Mouse (Mus musculus): ENCODE results near the gene 9130230L23Rik. TPM values are rescaled to one million over a fixed set of nuclear protein-coding genes. Genes with fewer than 3 reads are reported as not detected.

9130230L23Rik gene
- polyA plus RNA-seq, 1 experiment from 2014 or later, result not detected

GRCm38 (mm10) chr5:65963291-65963690 is 40.8 kb downstream of the 9130230L23Rik start:
- 93% methylated on average over 5 of the region's 5 CpGs for WGBS
- Histone ChIP-seq H3K36me3 (ENCODE audit: control insufficient read depth, insufficient read depth, low read length) (no peaks in the 10 kb centered on the region), H3K27me3 (replicated peaks; ENCODE audit: control insufficient read depth, insufficient read depth, low read length) (no peaks in the 10 kb centered on the region), H3K4me1 (ENCODE audit: control insufficient read depth, insufficient read depth, low read length) (no peaks in the 10 kb centered on the region), H3K4me2 (ENCODE audit: low read length) (no peak overlapping the region), H3K4me3 (ENCODE audit: low read depth, low read length) (no peak overlapping the region), H3K9ac (ENCODE audit: low read length) (no peak overlapping the region), H3K9me3 (replicated peaks; ENCODE audit: control insufficient read depth, low read length) (no peaks in the 10 kb centered on the region), H3K27ac (ENCODE audit: low read depth, low read length) (no peak overlapping the region)
- DNase-seq (ENCODE audit: low spot score), result no peak
- no peak for ATAC-seq

GRCm38 (mm10) chr5:65960597-65960950 is 43.5 kb downstream of the 9130230L23Rik start:
- no peak overlapping the region for H3K9ac ChIP-seq (ENCODE audit: low read length)
- WGBS, result 95% methylated on average over 11 of the region's 11 CpGs
- no peak for DNase-seq (ENCODE audit: low spot score)
- no peak overlapping the region for H3K4me2 ChIP-seq (ENCODE audit: low read length)
- H3K36me3 ChIP-seq (ENCODE audit: control insufficient read depth, insufficient read depth, low read length), result no peaks in the 10 kb centered on the region
- H3K4me3 ChIP-seq (ENCODE audit: low read depth, low read length), result no peak overlapping the region
- H3K9me3 ChIP-seq (replicated peaks; ENCODE audit: control insufficient read depth, low read length), result no peaks in the 10 kb centered on the region
- no peak overlapping the region for H3K27ac ChIP-seq (ENCODE audit: low read depth, low read length)
- no peaks in the 10 kb centered on the region for H3K27me3 ChIP-seq (replicated peaks; ENCODE audit: control insufficient read depth, insufficient read depth, low read length)
- ATAC-seq, result no peak
- no peaks in the 10 kb centered on the region for H3K4me1 ChIP-seq (ENCODE audit: control insufficient read depth, insufficient read depth, low read length)

GRCm38 (mm10) chr5:65959893-65960596 is 44.0 kb downstream of the 9130230L23Rik start:
- no peak for ATAC-seq
- H3K27me3 ChIP-seq (replicated peaks; ENCODE audit: control insufficient read depth, insufficient read depth, low read length), result no peaks in the 10 kb centered on the region
- no peak overlapping the region for H3K9ac ChIP-seq (ENCODE audit: low read length)
- H3K4me3 ChIP-seq (ENCODE audit: low read depth, low read length), result no peak overlapping the region
- H3K9me3 ChIP-seq (replicated peaks; ENCODE audit: control insufficient read depth, low read length), result no peaks in the 10 kb centered on the region
- no peak for DNase-seq (ENCODE audit: low spot score)
- no peaks in the 10 kb centered on the region for H3K36me3 ChIP-seq (ENCODE audit: control insufficient read depth, insufficient read depth, low read length)
- H3K4me1 ChIP-seq (ENCODE audit: control insufficient read depth, insufficient read depth, low read length), result no peaks in the 10 kb centered on the region
- no peak overlapping the region for H3K4me2 ChIP-seq (ENCODE audit: low read length)
- WGBS, result 80% methylated on average over 5 of the region's 5 CpGs
- no peak overlapping the region for H3K27ac ChIP-seq (ENCODE audit: low read depth, low read length)

- peak; percentile 79 for DNase-seq (ENCODE audit: low spot score)
- 4% methylated on average over 4 of the region's 4 CpGs for WGBS
- ATAC-seq, result no peak; the same call in 1 of the 2 replicates
These were observed 45.5 kb downstream of the 9130230L23Rik start for GRCm38 (mm10) chr5:65958597-65958996.

GRCm38 (mm10) chr5:65956144-65957008 is 47.7 kb downstream of the 9130230L23Rik start:
- Histone ChIP-seq H3K27ac (ENCODE audit: low read depth, low read length) (no peak overlapping the region), H3K4me1 (ENCODE audit: control insufficient read depth, insufficient read depth, low read length) (no peaks in the 10 kb centered on the region), H3K9ac (ENCODE audit: low read length) (no peak overlapping the region), H3K4me3 (ENCODE audit: low read depth, low read length) (peak overlapping the region; percentile 15; the same call in 1 of the 2 replicates), H3K27me3 (replicated peaks; ENCODE audit: control insufficient read depth, insufficient read depth, low read length) (no peaks in the 10 kb centered on the region), H3K4me2 (ENCODE audit: low read length) (peak overlapping the region; percentile 36; the same call in 1 of the 2 replicates), H3K9me3 (replicated peaks; ENCODE audit: control insufficient read depth, low read length) (no peaks in the 10 kb centered on the region), H3K36me3 (ENCODE audit: control insufficient read depth, insufficient read depth, low read length) (no peaks in the 10 kb centered on the region)
- 82% methylated on average over 9 of the region's 9 CpGs for WGBS
- no peak for DNase-seq (ENCODE audit: low spot score)
- no peak for ATAC-seq

More at GRCm38 (mm10) chr5:65958597-65958996, 45.5 kb downstream of the 9130230L23Rik start:
- no peaks in the 10 kb centered on the region for H3K4me1 ChIP-seq (ENCODE audit: control insufficient read depth, insufficient read depth, low read length)
- H3K27ac ChIP-seq (ENCODE audit: low read depth, low read length), result no peak overlapping the region
- no peak overlapping the region for H3K4me2 ChIP-seq (ENCODE audit: low read length)
- H3K4me3 ChIP-seq (ENCODE audit: low read depth, low read length), result no peak overlapping the region
- no peaks in the 10 kb centered on the region for H3K27me3 ChIP-seq (replicated peaks; ENCODE audit: control insufficient read depth, insufficient read depth, low read length)
- no peaks in the 10 kb centered on the region for H3K9me3 ChIP-seq (replicated peaks; ENCODE audit: control insufficient read depth, low read length)
- no peak overlapping the region for H3K9ac ChIP-seq (ENCODE audit: low read length)
- H3K36me3 ChIP-seq (ENCODE audit: control insufficient read depth, insufficient read depth, low read length), result no peaks in the 10 kb centered on the region

GRCm38 (mm10) chr5:65955343-65956143 is 48.5 kb downstream of the 9130230L23Rik start:
- H3K4me3 ChIP-seq (ENCODE audit: low read depth, low read length), result peak overlapping the region; percentile 15; the same call in 1 of the 2 replicates
- DNase-seq (ENCODE audit: low spot score), result peak; percentile 75

GRCm38 (mm10) chr5:65954130-65955080 is 49.7 kb downstream of the 9130230L23Rik start:
- H3K9me3 ChIP-seq (replicated peaks; ENCODE audit: control insufficient read depth, low read length), result no peaks in the 10 kb centered on the region
- no peak overlapping the region for H3K4me3 ChIP-seq (ENCODE audit: low read depth, low read length)
- DNase-seq (ENCODE audit: low spot score), result no peak
- H3K27me3 ChIP-seq (replicated peaks; ENCODE audit: control insufficient read depth, insufficient read depth, low read length), result no peaks in the 10 kb centered on the region
- no peak overlapping the region for H3K4me2 ChIP-seq (ENCODE audit: low read length)
- no peak overlapping the region for H3K9ac ChIP-seq (ENCODE audit: low read length)
- H3K4me1 ChIP-seq (ENCODE audit: control insufficient read depth, insufficient read depth, low read length), result peaks cover 4% of the 10 kb centered on the region
- no peak for ATAC-seq
- H3K36me3 ChIP-seq (ENCODE audit: control insufficient read depth, insufficient read depth, low read length), result no peaks in the 10 kb centered on the region
- WGBS, result 91% methylated on average over 16 of the region's 16 CpGs
- H3K27ac ChIP-seq (ENCODE audit: low read depth, low read length), result peak overlapping the region; percentile 49; the same call in 1 of the 2 replicates

More at GRCm38 (mm10) chr5:65955343-65956143, 48.5 kb downstream of the 9130230L23Rik start:
- 43% methylated on average over 23 of the region's 23 CpGs for WGBS
- H3K9me3 ChIP-seq (replicated peaks; ENCODE audit: control insufficient read depth, low read length), result no peaks in the 10 kb centered on the region
- H3K36me3 ChIP-seq (ENCODE audit: control insufficient read depth, insufficient read depth, low read length), result no peaks in the 10 kb centered on the region
- peak overlapping the region; percentile 36; the same call in 1 of the 2 replicates for H3K4me2 ChIP-seq (ENCODE audit: low read length)
- peak overlapping the region; percentile 49; the same call in 1 of the 2 replicates for H3K27ac ChIP-seq (ENCODE audit: low read depth, low read length)
- no peaks in the 10 kb centered on the region; the same call in 1 of the 2 replicates for H3K4me1 ChIP-seq (ENCODE audit: control insufficient read depth, insufficient read depth, low read length)
- H3K9ac ChIP-seq (ENCODE audit: low read length), result no peak overlapping the region
- no peaks in the 10 kb centered on the region for H3K27me3 ChIP-seq (replicated peaks; ENCODE audit: control insufficient read depth, insufficient read depth, low read length)
- ATAC-seq, result peak; percentile 60

- Histone ChIP-seq H3K4me2 (ENCODE audit: low read length) (no peak overlapping the region), H3K36me3 (ENCODE audit: control insufficient read depth, insufficient read depth, low read length) (no peaks in the 10 kb centered on the region), H3K27me3 (replicated peaks; ENCODE audit: control insufficient read depth, insufficient read depth, low read length) (no peaks in the 10 kb centered on the region), H3K9ac (ENCODE audit: low read length) (no peak overlapping the region), H3K4me3 (ENCODE audit: low read depth, low read length) (no peak overlapping the region), H3K27ac (ENCODE audit: low read depth, low read length) (peak overlapping the region; percentile 89), H3K4me1 (ENCODE audit: control insufficient read depth, insufficient read depth, low read length) (peaks cover 4% of the 10 kb centered on the region), H3K9me3 (replicated peaks; ENCODE audit: control insufficient read depth, low read length) (no peaks in the 10 kb centered on the region)
- 77% methylated on average over 4 of the region's 4 CpGs for WGBS
- ATAC-seq, result no peak
- DNase-seq (ENCODE audit: low spot score), result no peak
These were observed 52.6 kb downstream of the 9130230L23Rik start for GRCm38 (mm10) chr5:65951513-65951909.
